Mouse (Mus musculus) heart, postnatal 0 days (tissue): Measurements from ENCODE around the gene Olfr279. TPM values are rescaled to one million over a fixed set of nuclear protein-coding genes. Genes with fewer than 3 reads are reported as not detected.

Experiments used
- ATAC-seq: fragments of 200-750 bp; cut with Nextera tagmentation; 2 replicates; pipeline ENCODE4 v1.8.0; 2017; ENCODE audit warnings: low read depth, moderate number of reproducible peaks, moderate library complexity; ENCODE audit not compliant: insufficient read depth
- DNase-seq: peaks from one replicate; pipeline ENCODE4 v3.0.0-alpha.2; 2016; ENCODE audit warnings: low spot score
- H3K27ac ChIP-seq: fragments of 300-500 bp; sonication (generic); 2 replicates; pipeline ENCODE4 v1.5.1; 2014; ENCODE audit warnings: low read depth, mild to moderate bottlenecking
- H3K27me3 ChIP-seq: fragments of 300-500 bp; sonication (generic); 2 replicates; pipeline ENCODE4 v1.6.1; 2014; ENCODE audit warnings: low read length, mixed read lengths; ENCODE audit not compliant: control insufficient read depth, insufficient read depth
- H3K36me3 ChIP-seq: fragments of 300-500 bp; sonication (generic); replicated peaks from 2 replicates; pipeline ENCODE4 v1.6.1; 2014; ENCODE audit warnings: low read length, mixed read lengths; ENCODE audit not compliant: control insufficient read depth, insufficient read depth
- H3K4me1 ChIP-seq: fragments of 300-500 bp; sonication (generic); 2 replicates; pipeline ENCODE4 v1.6.1; 2014; ENCODE audit warnings: antibody characterized with exemption; ENCODE audit not compliant: control insufficient read depth, insufficient read depth
- H3K4me2 ChIP-seq: fragments of 300-500 bp; sonication (generic); 2 replicates; pipeline ENCODE4 v1.6.1; 2014; ENCODE audit warnings: low read depth, mild to moderate bottlenecking, low read length, moderate library complexity
- H3K4me3 ChIP-seq: fragments of 300-500 bp; sonication (generic); 2 replicates; pipeline ENCODE4 v1.5.1; 2014; ENCODE audit warnings: low read depth, low read length
- H3K9ac ChIP-seq: fragments of 300-500 bp; sonication (generic); replicated peaks from 2 replicates; pipeline ENCODE4 v1.6.1; 2014; ENCODE audit warnings: low read depth, low read length, mixed read lengths
- H3K9me3 ChIP-seq: fragments of 300-500 bp; sonication (generic); replicated peaks from 2 replicates; pipeline ENCODE4 v1.6.1; 2016; ENCODE audit warnings: low read length; ENCODE audit not compliant: control insufficient read depth
- CTCF ChIP-seq: IDR thresholded peaks from 2 replicates; pipeline ENCODE4 v1.5.1; 2016; ENCODE audit warnings: antibody characterized with exemption, control low read depth, low read depth
- EP300 ChIP-seq: IDR thresholded peaks from 2 replicates; pipeline ENCODE4 v1.6.1; 2016; ENCODE audit warnings: antibody characterized with exemption, low read depth
- WGBS: fragments of 180-500 bp; shearing (Covaris S2); extraction: QIAGEN DNeasy Blood & Tissue Kit; methylation state at CpG from one replicate; pipeline ENCODE4 v1.1.7; 2014; 5-methylcytosine and 5-hydroxymethylcytosine counted together
- polyA plus RNA-seq: library from polyadenylated mRNA; unstranded; fragments of >200 nt; fragmentation: Nextera tagmentation; extraction: Ambion mirVana; gene quantifications from 2 replicates; pipeline ENCODE4 v1.2.1, GENCODE M21; 2015
- total RNA-seq: library from RNA; depleted of rRNA; stranded (reverse); fragments of >200 nt; gene quantifications from 2 replicates; pipeline ENCODE4 v1.2.3, GENCODE M21; 2014; ENCODE audit warnings: low replicate concordance

The Olfr279 gene
- total and polyA plus RNA-seq, 2 experiments from 2014 or later, result not detected

- H3K27ac ChIP-seq, result peak overlapping the region; percentile 61
- H3K4me3 ChIP-seq, result no peak overlapping the region
- DNase-seq, result peak; percentile 31
- H3K36me3 ChIP-seq, result no peaks in the 10 kb centered on the region
- peak; percentile 49; the same call in 1 of the 2 replicates for ATAC-seq
- TF ChIP-seq CTCF, result no peak
- TF ChIP-seq EP300, result peak; percentile 34; the same call in 1 of the 2 replicates
- no peak overlapping the region for H3K9ac ChIP-seq
- no peaks in the 10 kb centered on the region for H3K4me1 ChIP-seq
- H3K27me3 ChIP-seq, result no peaks in the 10 kb centered on the region
- H3K4me2 ChIP-seq, result no peak overlapping the region
- H3K9me3 ChIP-seq, result no peaks in the 10 kb centered on the region
- WGBS, result 61% methylated on average over 18 of the region's 18 CpGs
Measured at GRCm38 (mm10) chr15:98483907-98484886, 8.0 kb upstream of the Olfr279 start.

GRCm38 (mm10) chr15:98486433-98487021, 5.7 kb upstream of the Olfr279 start:
- no peaks in the 10 kb centered on the region for H3K4me1 ChIP-seq
- H3K9me3 ChIP-seq, result no peaks in the 10 kb centered on the region
- H3K4me3 ChIP-seq, result no peak overlapping the region
- H3K27ac ChIP-seq, result no peak overlapping the region
- ATAC-seq, result no peak
- TF ChIP-seq CTCF (no peak), EP300 (no peak)
- DNase-seq, result no peak
- H3K4me2 ChIP-seq, result no peak overlapping the region
- H3K36me3 ChIP-seq, result no peaks in the 10 kb centered on the region
- no peaks in the 10 kb centered on the region for H3K27me3 ChIP-seq
- no peak overlapping the region for H3K9ac ChIP-seq
- 89% methylated on average over 8 of the region's 8 CpGs for WGBS

- Histone ChIP-seq H3K36me3 (no peaks in the 10 kb centered on the region), H3K27me3 (no peaks in the 10 kb centered on the region), H3K4me1 (no peaks in the 10 kb centered on the region), H3K4me2 (no peak overlapping the region), H3K4me3 (no peak overlapping the region), H3K27ac (no peak overlapping the region), H3K9ac (no peak overlapping the region), H3K9me3 (no peaks in the 10 kb centered on the region)
- ATAC-seq (no peak), DNase-seq (no peak)
- TF ChIP-seq EP300, result no peak
- no peak for TF ChIP-seq CTCF
- 53% methylated on average over 2 of the region's 2 CpGs for WGBS
Measured at GRCm38 (mm10) chr15:98491332-98491731, 870 bp upstream of the Olfr279 start.

- no peak overlapping the region for H3K9ac ChIP-seq
- no peak for DNase-seq
- no peaks in the 10 kb centered on the region for H3K36me3 ChIP-seq
- H3K27ac ChIP-seq, result no peak overlapping the region
- no peaks in the 10 kb centered on the region for H3K27me3 ChIP-seq
- no peak overlapping the region for H3K4me2 ChIP-seq
- TF ChIP-seq CTCF (no peak), EP300 (no peak)
- no peaks in the 10 kb centered on the region for H3K9me3 ChIP-seq
- WGBS, result 85% methylated on average over 17 of the region's 17 CpGs
- ATAC-seq, result no peak
- no peak overlapping the region for H3K4me3 ChIP-seq
- H3K4me1 ChIP-seq, result no peaks in the 10 kb centered on the region
Measured at GRCm38 (mm10) chr15:98497631-98498030, 5.4 kb downstream of the Olfr279 start.

- no peak overlapping the region for H3K4me3 ChIP-seq
- no peaks in the 10 kb centered on the region for H3K36me3 ChIP-seq
- H3K4me1 ChIP-seq, result no peaks in the 10 kb centered on the region
- TF ChIP-seq EP300 (no peak), CTCF (no peak)
- H3K9me3 ChIP-seq, result no peaks in the 10 kb centered on the region
- WGBS, result 74% methylated on average over 3 of the region's 3 CpGs
- no peak overlapping the region for H3K27ac ChIP-seq
- H3K4me2 ChIP-seq, result no peak overlapping the region
- DNase-seq, result no peak
- no peak overlapping the region for H3K9ac ChIP-seq
- no peaks in the 10 kb centered on the region for H3K27me3 ChIP-seq
- ATAC-seq, result no peak
Measured at GRCm38 (mm10) chr15:98503317-98503716, 11.1 kb downstream of the Olfr279 start.
